Mouse (Mus musculus): ENCODE results near the gene Fam213a. TPM values are rescaled to one million over a fixed set of nuclear protein-coding genes. Genes with fewer than 3 reads are reported as not detected.
A peak's percentile ranks its signal among the peaks of the same experiment; 100 is the strongest.
"Not testable (repeated sequence)": the region's sequence is repeated elsewhere in the genome, so short reads cannot be mapped to it uniquely, and the experiment has no call there.

Gene Fam213a
- polyA plus RNA-seq (2016; fragmentation: Nextera tagmentation; extraction: Ambion mirVana): 56.4 and 59.2 TPM in 2 replicates

DNA sequence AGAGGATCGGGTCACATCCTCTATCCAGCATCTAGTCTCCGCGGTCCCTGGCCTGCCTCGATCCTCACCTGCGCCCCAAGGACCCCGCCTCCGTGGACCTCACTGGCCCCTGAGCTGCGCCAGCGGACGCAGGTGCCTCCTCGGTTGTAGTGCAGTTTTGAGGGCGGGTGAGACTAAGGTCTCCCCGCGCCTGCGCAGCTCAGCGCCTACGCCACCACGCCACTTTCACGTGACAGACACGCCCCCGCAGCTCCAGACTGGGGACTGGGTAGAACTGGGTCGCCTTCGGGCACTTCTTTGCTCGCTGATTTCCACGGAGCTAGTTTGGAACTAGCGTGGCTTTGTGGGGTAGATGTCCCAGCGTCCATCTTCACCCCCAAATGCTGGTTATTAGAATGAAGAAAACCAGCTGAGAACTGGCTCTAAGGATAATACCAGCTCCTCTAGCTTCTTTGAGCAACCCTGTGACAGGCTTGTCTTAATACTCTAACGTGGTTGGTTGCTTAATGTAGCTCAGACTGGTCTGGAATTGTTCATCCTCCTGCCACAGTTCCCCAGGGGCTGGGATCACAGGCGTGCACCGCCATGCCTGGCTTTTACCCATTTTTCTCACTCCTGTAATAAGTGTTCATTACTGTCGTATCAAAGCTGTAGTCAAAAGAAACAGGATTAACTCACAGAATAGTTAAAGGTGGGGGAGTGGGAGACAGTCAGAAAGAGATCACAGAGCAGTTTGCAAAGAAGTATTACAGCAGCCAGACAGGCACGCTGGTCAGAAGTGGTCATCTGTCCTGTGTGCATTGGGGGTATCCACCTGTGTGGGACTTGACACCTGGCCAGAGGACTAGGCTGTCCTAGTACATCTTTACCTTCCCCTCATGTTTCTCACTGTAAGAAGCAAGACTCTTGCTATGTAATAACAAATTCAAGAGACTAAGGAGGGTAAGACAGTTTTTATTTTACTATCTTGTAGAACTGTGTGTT lies at the start of gene Fam213a:
Gene Fam213a, minus strand, starts transcription at position 159 of the 984 bp plus-strand sequence.
- Histone ChIP-seq H3K4me2 (replicated peaks) (peak within 1 kb of the TSS; percentile 71), H3K27me3 (replicated peaks) (no peaks in the 10 kb centered on the region), H3K4me3 (peak within 1 kb of the TSS; percentile 50), H3K9me3 (no peaks in the 10 kb centered on the region), H3K9ac (peak within 1 kb of the TSS; percentile 61), H3K36me3 (no peaks in the 10 kb centered on the region), H3K27ac (no peak within 1 kb of the TSS), H3K4me1 (no peaks in the 10 kb centered on the region)
- 5% methylated on average over 32 of the region's 32 CpGs for WGBS
- peak; percentile 98 for ATAC-seq (ENCODE audit: low FRiP score, low read depth)

- not testable (repeated sequence) for H3K9ac ChIP-seq; H3K4me3 ChIP-seq; H3K27ac ChIP-seq; H3K4me1 ChIP-seq; H3K4me2 ChIP-seq (replicated peaks); ATAC-seq (ENCODE audit: low FRiP score, low read depth); H3K9me3 ChIP-seq; H3K27me3 ChIP-seq (replicated peaks); H3K36me3 ChIP-seq
- WGBS: 63% methylated on average over 3 of the region's 4 CpGs
These were observed 39.6 kb upstream of the Fam213a start for GRCm38 (mm10) chr14:41053190-41053589.

DNA sequence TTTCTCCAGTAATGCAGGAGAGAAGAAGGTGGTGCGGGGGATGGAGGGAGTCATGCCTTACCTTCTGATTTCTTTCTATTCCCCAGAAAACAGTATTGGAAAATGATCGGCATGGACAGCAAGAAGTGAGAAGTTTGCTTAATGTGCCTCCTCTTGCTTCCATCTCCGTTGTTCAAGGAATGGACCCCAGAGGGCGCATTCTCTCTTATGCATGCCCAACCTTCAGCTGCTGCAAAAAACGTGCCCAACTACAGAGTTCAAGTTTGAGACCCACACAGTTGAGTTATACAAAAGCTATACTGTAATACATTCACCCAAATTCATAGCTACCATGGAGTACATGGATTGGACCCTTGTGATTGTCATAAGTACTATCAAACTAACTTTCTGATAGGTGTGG lies 38.9 kb upstream of the Fam213a start:
- Histone ChIP-seq H3K27ac (no peak overlapping the region), H3K9me3 (no peaks in the 10 kb centered on the region), H3K4me3 (no peak overlapping the region), H3K36me3 (no peaks in the 10 kb centered on the region), H3K4me2 (replicated peaks) (no peak overlapping the region), H3K4me1 (no peaks in the 10 kb centered on the region), H3K9ac (no peak overlapping the region), H3K27me3 (replicated peaks) (no peaks in the 10 kb centered on the region)
- ATAC-seq (ENCODE audit: low FRiP score, low read depth): no peak
- WGBS: 79% methylated on average over 5 of the region's 5 CpGs

DNA sequence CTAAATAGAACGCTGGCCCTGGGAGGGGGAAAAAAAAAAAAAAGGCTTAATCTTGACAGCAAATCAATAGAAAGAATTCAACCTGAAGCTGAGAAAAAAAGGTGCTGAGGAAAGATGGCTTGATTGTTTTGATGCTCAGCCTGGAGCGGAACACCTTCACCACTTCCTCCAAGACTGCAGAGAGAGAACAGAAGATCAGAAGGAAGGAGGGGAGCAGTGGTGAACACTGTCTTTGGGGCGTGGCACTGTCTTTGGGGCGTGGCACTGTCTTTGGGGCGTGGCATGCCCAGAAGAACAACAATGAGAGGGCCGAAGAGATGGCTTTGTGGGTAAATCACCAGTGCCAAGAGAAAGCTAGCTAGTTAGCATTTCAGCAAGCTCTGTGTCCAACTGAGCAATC lies 36.9 kb upstream of the Fam213a start:
- Histone ChIP-seq H3K9ac (no peak overlapping the region), H3K4me2 (replicated peaks) (no peak overlapping the region), H3K27ac (no peak overlapping the region), H3K4me3 (no peak overlapping the region), H3K9me3 (no peaks in the 10 kb centered on the region), H3K36me3 (no peaks in the 10 kb centered on the region), H3K4me1 (no peaks in the 10 kb centered on the region), H3K27me3 (replicated peaks) (no peaks in the 10 kb centered on the region)
- WGBS: 83% methylated on average over 6 of the region's 6 CpGs
- no peak for ATAC-seq (ENCODE audit: low FRiP score, low read depth)

DNA sequence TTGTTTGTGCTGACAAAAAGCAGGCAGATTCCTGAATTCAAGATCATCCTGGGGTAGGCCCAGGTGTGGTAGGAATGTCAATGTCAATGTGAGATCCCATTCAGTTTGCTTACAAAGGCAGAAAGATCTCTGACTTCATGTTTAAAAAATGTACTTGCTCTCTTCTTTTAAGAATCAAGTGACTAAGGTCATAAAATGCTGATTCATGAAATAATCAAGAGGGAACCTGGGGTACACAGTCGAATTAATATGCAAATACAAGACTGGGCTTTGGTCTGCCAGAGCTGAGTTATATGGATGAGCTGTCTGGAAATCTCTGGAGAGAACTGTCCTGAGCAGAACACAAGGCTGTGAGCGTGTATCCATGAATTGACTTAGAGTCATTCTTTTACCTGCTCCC lies 33.8 kb upstream of the Fam213a start:
- Histone ChIP-seq H3K27me3 (replicated peaks) (no peaks in the 10 kb centered on the region), H3K4me3 (no peak overlapping the region), H3K9ac (no peak overlapping the region), H3K27ac (no peak overlapping the region), H3K9me3 (no peaks in the 10 kb centered on the region), H3K4me2 (replicated peaks) (no peak overlapping the region), H3K4me1 (no peaks in the 10 kb centered on the region), H3K36me3 (no peaks in the 10 kb centered on the region)
- WGBS: 77% methylated on average over 2 of the region's 2 CpGs
- no peak for ATAC-seq (ENCODE audit: low FRiP score, low read depth)

GRCm38 (mm10) chr14:41035146-41035798 lies 21.7 kb upstream of the Fam213a start:
- Histone ChIP-seq H3K27me3 (replicated peaks) (no peaks in the 10 kb centered on the region), H3K9me3 (no peaks in the 10 kb centered on the region), H3K4me3 (no peak overlapping the region), H3K4me1 (no peaks in the 10 kb centered on the region), H3K4me2 (replicated peaks) (no peak overlapping the region), H3K9ac (no peak overlapping the region), H3K36me3 (no peaks in the 10 kb centered on the region), H3K27ac (no peak overlapping the region)
- 37% methylated on average over 6 of the region's 6 CpGs for WGBS
- ATAC-seq (ENCODE audit: low FRiP score, low read depth): peak; percentile 48; the same call in 1 of the 2 replicates

GRCm38 (mm10) chr14:41033135-41034110 lies 19.8 kb upstream of the Fam213a start:
- Histone ChIP-seq H3K4me2 (replicated peaks) (no peak overlapping the region), H3K27me3 (replicated peaks) (no peaks in the 10 kb centered on the region), H3K4me1 (no peaks in the 10 kb centered on the region), H3K36me3 (no peaks in the 10 kb centered on the region), H3K27ac (no peak overlapping the region), H3K9me3 (no peaks in the 10 kb centered on the region), H3K9ac (no peak overlapping the region), H3K4me3 (no peak overlapping the region)
- ATAC-seq (ENCODE audit: low FRiP score, low read depth): peak; percentile 38; the same call in 1 of the 2 replicates
- 57% methylated on average over 13 of the region's 13 CpGs for WGBS

- Histone ChIP-seq H3K27me3 (replicated peaks) (no peaks in the 10 kb centered on the region), H3K9ac (no peak overlapping the region), H3K4me2 (replicated peaks) (no peak overlapping the region), H3K36me3 (no peaks in the 10 kb centered on the region), H3K4me1 (no peaks in the 10 kb centered on the region), H3K4me3 (no peak overlapping the region), H3K9me3 (no peaks in the 10 kb centered on the region), H3K27ac (no peak overlapping the region)
- ATAC-seq (ENCODE audit: low FRiP score, low read depth): no peak
- 93% methylated on average over 6 of the region's 6 CpGs for WGBS
These were observed 17.5 kb upstream of the Fam213a start for GRCm38 (mm10) chr14:41030989-41031513.

GRCm38 (mm10) chr14:41029303-41029702 lies 15.7 kb upstream of the Fam213a start:
- Histone ChIP-seq H3K36me3 (no peaks in the 10 kb centered on the region), H3K27ac (no peak overlapping the region), H3K27me3 (replicated peaks) (no peaks in the 10 kb centered on the region), H3K4me2 (replicated peaks) (no peak overlapping the region), H3K9me3 (no peaks in the 10 kb centered on the region), H3K4me1 (no peaks in the 10 kb centered on the region), H3K4me3 (no peak overlapping the region), H3K9ac (no peak overlapping the region)
- no peak for ATAC-seq (ENCODE audit: low FRiP score, low read depth)
- WGBS: 78% methylated on average over 4 of the region's 4 CpGs

DNA sequence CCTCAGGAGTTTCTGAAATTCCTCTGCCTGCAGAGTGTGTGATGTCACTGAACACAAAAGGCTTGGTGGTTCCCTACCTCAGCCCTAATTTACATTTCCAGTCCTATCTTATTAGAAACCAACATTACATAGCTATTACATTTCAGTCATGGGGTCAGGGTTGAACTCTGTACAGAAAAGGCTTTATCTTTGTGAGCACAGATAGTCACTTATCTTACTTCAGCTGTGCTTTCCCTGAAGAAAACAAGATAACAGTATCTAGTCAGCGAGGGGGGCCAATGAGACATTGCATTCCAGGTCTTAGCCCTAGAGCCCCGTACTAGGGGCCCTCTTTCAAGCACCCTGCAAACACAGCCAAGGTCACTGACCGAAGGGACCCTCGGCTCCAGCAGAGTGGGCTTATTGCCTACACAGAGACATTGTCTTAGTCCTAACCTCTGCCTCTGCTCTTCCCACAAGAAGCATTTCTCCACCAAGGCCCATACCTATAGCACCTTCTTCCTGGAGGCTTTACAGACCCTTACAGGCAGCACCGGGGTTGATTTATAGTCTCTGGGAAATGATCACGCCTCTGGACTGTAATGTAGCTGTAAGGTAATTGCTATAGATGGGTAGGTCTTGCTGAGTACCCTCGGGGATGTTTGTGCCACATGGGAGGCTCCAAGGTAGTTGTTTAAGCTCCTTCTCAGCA lies 12.2 kb upstream of the Fam213a start:
- H3K27me3 ChIP-seq (replicated peaks): no peaks in the 10 kb centered on the region
- H3K4me2 ChIP-seq (replicated peaks): no peak overlapping the region
- 81% methylated on average over 7 of the region's 7 CpGs for WGBS
- no peak overlapping the region for H3K27ac ChIP-seq
- H3K36me3 ChIP-seq: no peaks in the 10 kb centered on the region
- H3K4me1 ChIP-seq: no peaks in the 10 kb centered on the region
- ATAC-seq (ENCODE audit: low FRiP score, low read depth): no peak
- no peak overlapping the region for H3K4me3 ChIP-seq
- no peak overlapping the region for H3K9ac ChIP-seq
- no peaks in the 10 kb centered on the region for H3K9me3 ChIP-seq

- 91% methylated on average over 2 of the region's 2 CpGs for WGBS
- no peak for ATAC-seq (ENCODE audit: low FRiP score, low read depth)
- H3K27ac ChIP-seq: no peak overlapping the region
- H3K9ac ChIP-seq: no peak overlapping the region
- no peaks in the 10 kb centered on the region for H3K27me3 ChIP-seq (replicated peaks)
- no peaks in the 10 kb centered on the region for H3K9me3 ChIP-seq
- no peak overlapping the region for H3K4me3 ChIP-seq
- H3K4me2 ChIP-seq (replicated peaks): no peak overlapping the region
- no peaks in the 10 kb centered on the region for H3K36me3 ChIP-seq
- H3K4me1 ChIP-seq: no peaks in the 10 kb centered on the region
These were observed 11.5 kb upstream of the Fam213a start for GRCm38 (mm10) chr14:41025087-41025486.

Measured in neural tube, embryonic 12.5 days (tissue).